Mouse (Mus musculus) forebrain, embryonic 16.5 days (tissue): Measurements from ENCODE around the gene Dld. TPM values are rescaled to one million over a fixed set of nuclear protein-coding genes. Genes with fewer than 3 reads are reported as not detected.

Experiments
- ATAC-seq: fragments of 200-750 bp; cut with Nextera tagmentation; 2 replicates; pipeline ENCODE4 v1.8.0; 2017; ENCODE audit warnings: mild to moderate bottlenecking, moderate library complexity
- H3K27ac ChIP-seq: fragments of 300-500 bp; sonication (generic); 2 replicates; pipeline ENCODE4 v1.5.1; 2014; ENCODE audit warnings: low read length, control low read depth
- H3K27me3 ChIP-seq: fragments of 300-500 bp; sonication (generic); replicated peaks from 2 replicates; pipeline ENCODE4 v1.6.1; 2014; ENCODE audit warnings: low read length; ENCODE audit not compliant: control insufficient read depth, insufficient read depth
- H3K36me3 ChIP-seq: fragments of 300-500 bp; sonication (generic); 2 replicates; pipeline ENCODE4 v1.6.1; 2014; ENCODE audit not compliant: control insufficient read depth, insufficient read depth
- H3K4me1 ChIP-seq: fragments of 300-500 bp; sonication (generic); replicated peaks from 2 replicates; pipeline ENCODE4 v1.6.1; 2014; ENCODE audit warnings: low read length; ENCODE audit not compliant: control insufficient read depth, insufficient read depth
- H3K4me2 ChIP-seq: fragments of 300-500 bp; sonication (generic); 2 replicates; pipeline ENCODE4 v1.6.1; 2014; ENCODE audit warnings: mild to moderate bottlenecking, low read length, control low read depth
- H3K4me3 ChIP-seq: fragments of 300-500 bp; sonication (generic); replicated peaks from 2 replicates; pipeline ENCODE4 v1.5.1; 2014; ENCODE audit warnings: mild to moderate bottlenecking, low read length, control low read depth
- H3K9ac ChIP-seq: fragments of 300-500 bp; sonication (generic); replicated peaks from 2 replicates; pipeline ENCODE4 v1.6.1; 2014; ENCODE audit warnings: low read depth, low read length, control low read depth
- H3K9me3 ChIP-seq: fragments of 300-500 bp; sonication (generic); 2 replicates; pipeline ENCODE4 v1.6.1; 2016; ENCODE audit warnings: low read length; ENCODE audit not compliant: control insufficient read depth
- WGBS: fragments of 180-500 bp; shearing (Covaris S2); extraction: QIAGEN DNeasy Blood & Tissue Kit; methylation state at CpG from one replicate; pipeline ENCODE4 v1.1.7; 2014; 5-methylcytosine and 5-hydroxymethylcytosine counted together
- polyA plus RNA-seq: library from polyadenylated mRNA; unstranded; fragments of >200 nt; fragmentation: Nextera tagmentation; extraction: Ambion mirVana; gene quantifications from 2 replicates; pipeline ENCODE4 v1.2.1, GENCODE M21; 2015

Dld gene
- polyA plus RNA-seq, 1 experiment from 2014 or later: 121 TPM

- 89% methylated on average over 9 of the region's 9 CpGs for WGBS
- Histone ChIP-seq H3K27ac (no peak overlapping the region), H3K9ac (no peak overlapping the region), H3K4me1 (peaks cover 3% of the 10 kb centered on the region; the same call in 1 of the 2 replicates), H3K9me3 (no peaks in the 10 kb centered on the region), H3K4me2 (no peak overlapping the region), H3K27me3 (no peaks in the 10 kb centered on the region), H3K4me3 (no peak overlapping the region), H3K36me3 (0 out of 2 replicates have a peak, but pooled peaks cover 2% of the 10 kb centered on the region)
- ATAC-seq: no peak
Measured at GRCm38 (mm10) chr12:31300276-31300675, 51.0 kb downstream of the Dld start.

- Histone ChIP-seq H3K36me3 (0 out of 2 replicates have a peak, but pooled peaks cover 2% of the 10 kb centered on the region), H3K9ac (no peak overlapping the region), H3K27ac (no peak overlapping the region), H3K4me2 (no peak overlapping the region), H3K4me3 (no peak overlapping the region), H3K9me3 (no peaks in the 10 kb centered on the region), H3K27me3 (no peaks in the 10 kb centered on the region), H3K4me1 (peaks cover 3% of the 10 kb centered on the region; the same call in 1 of the 2 replicates)
- WGBS: 89% methylated on average over 14 of the region's 14 CpGs
- no peak for ATAC-seq
Measured at GRCm38 (mm10) chr12:31299676-31300197, 51.5 kb downstream of the Dld start.

GRCm38 (mm10) chr12:31299126-31299525 lies 52.1 kb downstream of the Dld start:
- no peak overlapping the region for H3K4me2 ChIP-seq
- no peak overlapping the region for H3K9ac ChIP-seq
- 0 out of 2 replicates have a peak, but pooled peaks cover 2% of the 10 kb centered on the region for H3K36me3 ChIP-seq
- H3K4me1 ChIP-seq: peaks cover 3% of the 10 kb centered on the region; the same call in 1 of the 2 replicates
- ATAC-seq: no peak
- no peak overlapping the region for H3K4me3 ChIP-seq
- WGBS: 95% methylated on average over 3 of the region's 3 CpGs
- H3K27me3 ChIP-seq: no peaks in the 10 kb centered on the region
- H3K9me3 ChIP-seq: no peaks in the 10 kb centered on the region
- no peak overlapping the region for H3K27ac ChIP-seq

- H3K4me3 ChIP-seq: no peak overlapping the region
- peaks cover 3% of the 10 kb centered on the region; the same call in 1 of the 2 replicates for H3K4me1 ChIP-seq
- H3K4me2 ChIP-seq: no peak overlapping the region
- 0 out of 2 replicates have a peak, but pooled peaks cover 2% of the 10 kb centered on the region for H3K36me3 ChIP-seq
- H3K27ac ChIP-seq: no peak overlapping the region
- H3K9ac ChIP-seq: no peak overlapping the region
- no peaks in the 10 kb centered on the region for H3K9me3 ChIP-seq
- ATAC-seq: no peak
- 85% methylated on average over 8 of the region's 8 CpGs for WGBS
- H3K27me3 ChIP-seq: no peaks in the 10 kb centered on the region
Measured at GRCm38 (mm10) chr12:31298530-31298929, 52.7 kb downstream of the Dld start.

- H3K27me3 ChIP-seq: no peaks in the 10 kb centered on the region
- H3K9me3 ChIP-seq: no peaks in the 10 kb centered on the region
- H3K4me1 ChIP-seq: 0 out of 2 replicates have a peak, but pooled peaks cover 3% of the 10 kb centered on the region
- no peak overlapping the region for H3K4me3 ChIP-seq
- no peak overlapping the region for H3K4me2 ChIP-seq
- H3K27ac ChIP-seq: no peak overlapping the region
- H3K36me3 ChIP-seq: 0 out of 2 replicates have a peak, but pooled peaks cover 2% of the 10 kb centered on the region
- H3K9ac ChIP-seq: no peak overlapping the region
- no peak for ATAC-seq
- WGBS: 92% methylated on average over 4 of the region's 4 CpGs
Measured at GRCm38 (mm10) chr12:31298122-31298521, 53.1 kb downstream of the Dld start.

- H3K9me3 ChIP-seq: no peaks in the 10 kb centered on the region
- H3K4me2 ChIP-seq: no peak overlapping the region
- H3K36me3 ChIP-seq: no peaks in the 10 kb centered on the region
- no peak overlapping the region for H3K27ac ChIP-seq
- WGBS: 82% methylated on average over 4 of the region's 4 CpGs
- H3K4me3 ChIP-seq: no peak overlapping the region
- H3K9ac ChIP-seq: no peak overlapping the region
- ATAC-seq: no peak
- no peaks in the 10 kb centered on the region for H3K27me3 ChIP-seq
- H3K4me1 ChIP-seq: no peaks in the 10 kb centered on the region
Measured at GRCm38 (mm10) chr12:31296097-31296496, 55.2 kb downstream of the Dld start.

GRCm38 (mm10) chr12:31295505-31295904 lies 55.7 kb downstream of the Dld start:
- ATAC-seq: no peak
- Histone ChIP-seq H3K4me1 (no peaks in the 10 kb centered on the region), H3K9me3 (no peaks in the 10 kb centered on the region), H3K36me3 (no peaks in the 10 kb centered on the region), H3K4me2 (no peak overlapping the region), H3K4me3 (no peak overlapping the region), H3K27me3 (no peaks in the 10 kb centered on the region), H3K27ac (no peak overlapping the region), H3K9ac (no peak overlapping the region)
- WGBS: 79% methylated on average over 3 of the region's 3 CpGs

GRCm38 (mm10) chr12:31294996-31295395 lies 56.3 kb downstream of the Dld start:
- Histone ChIP-seq H3K4me2 (no peak overlapping the region), H3K27me3 (no peaks in the 10 kb centered on the region), H3K9ac (no peak overlapping the region), H3K36me3 (no peaks in the 10 kb centered on the region), H3K27ac (no peak overlapping the region), H3K4me1 (no peaks in the 10 kb centered on the region), H3K4me3 (no peak overlapping the region), H3K9me3 (no peaks in the 10 kb centered on the region)
- ATAC-seq: no peak
- 89% methylated on average over 11 of the region's 11 CpGs for WGBS

GRCm38 (mm10) chr12:31294526-31294925 lies 56.7 kb downstream of the Dld start:
- H3K4me1 ChIP-seq: no peaks in the 10 kb centered on the region
- WGBS: 58% methylated on average over 10 of the region's 10 CpGs

More at GRCm38 (mm10) chr12:31294526-31294925, 56.7 kb downstream of the Dld start:
- Histone ChIP-seq H3K27me3 (no peaks in the 10 kb centered on the region), H3K4me3 (no peak overlapping the region), H3K9me3 (no peaks in the 10 kb centered on the region), H3K9ac (no peak overlapping the region), H3K27ac (no peak overlapping the region), H3K4me2 (no peak overlapping the region), H3K36me3 (no peaks in the 10 kb centered on the region)
- ATAC-seq: no peak
